Mouse (Mus musculus) liver, embryonic 11.5 days (tissue): ENCODE data around the gene Hsf5. TPM values are rescaled to one million over a fixed set of nuclear protein-coding genes. Genes with fewer than 3 reads are reported as not detected.

ENCODE experiments used
- ATAC-seq: fragments of 200-750 bp; cut with Nextera tagmentation; replicated peaks from 2 replicates; pipeline ENCODE4 v1.8.0; 2017; ENCODE audit warnings: moderate number of reproducible peaks, mild to moderate bottlenecking, moderate TSS enrichment, moderate library complexity; ENCODE audit not compliant: low FRiP score
- DNase-seq: peaks from one replicate; pipeline ENCODE4 v3.0.0-alpha.2; 2017; ENCODE audit warnings: low spot score
- H3K27ac ChIP-seq: fragments of 300-500 bp; sonication (generic); 2 replicates; pipeline ENCODE4 v1.5.1; 2014; ENCODE audit warnings: mild to moderate bottlenecking, low read depth, low read length, control low read depth
- H3K27me3 ChIP-seq: fragments of 300-500 bp; sonication (generic); replicated peaks from 2 replicates; pipeline ENCODE4 v1.6.1; 2014; ENCODE audit warnings: low read length, mixed read lengths; ENCODE audit not compliant: control insufficient read depth, insufficient read depth
- H3K36me3 ChIP-seq: fragments of 300-500 bp; sonication (generic); 2 replicates; pipeline ENCODE4 v1.6.1; 2014; ENCODE audit warnings: mild to moderate bottlenecking, low read length, moderate library complexity, mixed read lengths; ENCODE audit not compliant: control insufficient read depth, insufficient read depth
- H3K4me1 ChIP-seq: fragments of 300-500 bp; sonication (generic); replicated peaks from 2 replicates; pipeline ENCODE4 v1.6.1; 2014; ENCODE audit warnings: low read length, mixed read lengths; ENCODE audit not compliant: control insufficient read depth, insufficient read depth
- H3K4me2 ChIP-seq: fragments of 300-500 bp; sonication (generic); 2 replicates; pipeline ENCODE4 v1.6.1; 2014; ENCODE audit warnings: mild to moderate bottlenecking, control low read depth, moderate library complexity
- H3K4me3 ChIP-seq: fragments of 300-500 bp; sonication (generic); 2 replicates; pipeline ENCODE4 v1.5.1; 2014; ENCODE audit warnings: low read depth, low read length, control low read depth
- H3K9ac ChIP-seq: fragments of 300-500 bp; sonication (generic); 2 replicates; pipeline ENCODE4 v1.6.1; 2014; ENCODE audit warnings: low read depth, low read length, control low read depth
- H3K9me3 ChIP-seq: fragments of 300-500 bp; sonication (generic); 2 replicates; pipeline ENCODE4 v1.6.1; 2016; ENCODE audit warnings: low read length, inconsistent platforms, mixed read lengths; ENCODE audit not compliant: control insufficient read depth
- WGBS: fragments of 180-500 bp; shearing (Covaris S2); extraction: QIAGEN DNeasy Blood & Tissue Kit; methylation state at CpG from one replicate; pipeline ENCODE4 v1.1.7; 2014; 5-methylcytosine and 5-hydroxymethylcytosine counted together
- polyA plus RNA-seq: library from polyadenylated mRNA; unstranded; fragments of >200 nt; fragmentation: Nextera tagmentation; extraction: Ambion mirVana; gene quantifications from 2 replicates; pipeline ENCODE4 v1.2.1, GENCODE M21; 2014

Hsf5 gene
- polyA plus RNA-seq, 1 experiment from 2014 or later = 0.08 TPM

DNA sequence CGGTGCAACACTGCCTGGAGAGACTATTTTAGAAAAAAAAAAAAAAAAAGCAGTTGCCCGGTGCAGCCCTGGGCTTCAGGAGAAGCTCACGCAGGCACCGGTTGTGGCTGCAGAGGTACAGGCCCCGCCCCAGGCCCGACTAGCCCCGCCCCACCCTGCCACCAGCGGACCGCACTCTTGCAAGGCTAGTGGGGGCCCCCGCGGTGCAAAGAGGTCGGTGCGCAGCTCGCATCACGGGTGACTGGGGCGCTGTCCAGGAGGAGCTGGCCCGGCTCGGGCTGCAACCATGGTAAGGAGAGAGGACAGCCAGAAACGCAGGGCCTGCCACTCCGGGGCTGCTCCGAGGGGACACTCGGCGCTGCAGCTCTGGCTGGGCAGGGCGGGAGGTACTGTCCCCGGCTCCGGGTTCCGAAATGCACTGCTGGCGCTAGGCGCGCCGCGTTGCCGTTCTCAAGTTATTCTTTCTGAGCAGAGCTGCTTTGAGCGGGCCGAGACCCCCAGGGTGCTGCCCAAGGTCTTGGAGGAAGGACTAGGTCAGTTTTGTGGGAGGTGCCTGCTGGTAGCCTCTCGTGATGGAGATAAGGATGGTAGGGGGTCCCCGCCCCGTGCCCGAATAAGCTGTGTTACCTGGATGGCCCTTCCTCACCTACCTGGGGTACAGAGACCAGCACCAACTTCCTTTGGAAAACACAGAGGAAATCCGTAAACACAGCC, 38.6 kb upstream of the Hsf5 start:
- Histone ChIP-seq H3K4me3 (peak overlapping the region; percentile 61), H3K9ac (peak overlapping the region; percentile 64), H3K27ac (no peak overlapping the region; the same call in 1 of the 2 replicates), H3K9me3 (no peaks in the 10 kb centered on the region), H3K4me2 (peak overlapping the region; percentile 98), H3K4me1 (peaks cover 17% of the 10 kb centered on the region), H3K36me3 (no peaks in the 10 kb centered on the region), H3K27me3 (no peaks in the 10 kb centered on the region)
- DNase-seq = peak; percentile 71
- ATAC-seq = peak; percentile 83
- under 1% methylated on average over 40 of the region's 40 CpGs for WGBS

DNA sequence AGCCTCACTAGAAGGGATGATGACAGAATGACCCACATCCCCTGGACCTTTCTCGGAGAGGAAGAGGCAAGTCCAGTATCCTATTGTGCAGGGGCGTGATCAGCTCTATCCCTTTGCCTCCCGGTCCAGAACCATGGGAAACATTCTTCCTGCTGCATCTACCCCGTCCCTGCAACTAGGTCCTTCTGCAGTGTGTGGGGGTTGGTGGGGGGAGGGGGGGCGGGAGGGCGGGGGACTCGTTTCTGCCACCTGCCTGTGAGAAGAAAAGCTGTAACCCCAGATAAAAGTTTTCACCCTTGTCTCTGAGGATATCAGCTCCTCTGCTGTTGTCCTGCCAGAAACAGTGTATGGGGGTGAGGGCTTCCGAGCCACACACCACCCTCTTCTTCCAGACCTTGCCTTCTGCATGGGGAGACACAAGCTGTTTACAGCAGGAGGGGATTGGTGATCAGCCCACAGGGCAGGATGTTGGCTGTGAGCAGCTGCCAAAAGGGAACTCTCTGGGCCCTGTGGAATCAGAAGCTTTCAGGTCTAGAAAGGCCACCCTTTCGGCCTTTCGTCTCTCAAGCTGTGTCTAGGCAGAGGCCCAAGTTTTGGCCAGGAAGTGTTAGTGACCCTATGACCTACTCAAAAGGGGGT, 37.9 kb upstream of the Hsf5 start:
- Histone ChIP-seq H3K9ac (peak overlapping the region; percentile 64), H3K36me3 (no peaks in the 10 kb centered on the region), H3K4me1 (peaks cover 17% of the 10 kb centered on the region), H3K27me3 (no peaks in the 10 kb centered on the region), H3K4me2 (peak overlapping the region; percentile 98), H3K4me3 (peak overlapping the region; percentile 61), H3K27ac (no peak overlapping the region; the same call in 1 of the 2 replicates), H3K9me3 (no peaks in the 10 kb centered on the region)
- 19% methylated on average over 10 of the region's 10 CpGs for WGBS
- DNase-seq (no peak), ATAC-seq (peak; percentile 43; the same call in 1 of the 2 replicates)

- Histone ChIP-seq H3K4me3 (no peak overlapping the region), H3K27ac (no peak overlapping the region), H3K9ac (no peak overlapping the region; the same call in 1 of the 2 replicates), H3K4me2 (peak overlapping the region; percentile 98), H3K36me3 (no peaks in the 10 kb centered on the region), H3K27me3 (no peaks in the 10 kb centered on the region), H3K9me3 (no peaks in the 10 kb centered on the region), H3K4me1 (peaks cover 17% of the 10 kb centered on the region)
- 68% methylated on average over 1 of the region's 1 CpGs for WGBS
- no peak for DNase-seq
- no peak for ATAC-seq
These were observed 37.3 kb upstream of the Hsf5 start for GRCm38 (mm10) chr11:87579713-87580112.

GRCm38 (mm10) chr11:87580543-87581085, 36.4 kb upstream of the Hsf5 start:
- Histone ChIP-seq H3K9ac (no peak overlapping the region), H3K4me1 (peaks cover 17% of the 10 kb centered on the region), H3K36me3 (no peaks in the 10 kb centered on the region), H3K4me2 (no peak overlapping the region), H3K27me3 (no peaks in the 10 kb centered on the region), H3K27ac (no peak overlapping the region), H3K4me3 (no peak overlapping the region), H3K9me3 (no peaks in the 10 kb centered on the region)
- ATAC-seq (no peak), DNase-seq (no peak)
- 58% methylated on average over 10 of the region's 10 CpGs for WGBS

GRCm38 (mm10) chr11:87581161-87581865, 35.7 kb upstream of the Hsf5 start:
- Histone ChIP-seq H3K9me3 (no peaks in the 10 kb centered on the region), H3K4me1 (peaks cover 17% of the 10 kb centered on the region), H3K36me3 (no peaks in the 10 kb centered on the region), H3K9ac (no peak overlapping the region), H3K4me2 (no peak overlapping the region), H3K27ac (no peak overlapping the region), H3K27me3 (no peaks in the 10 kb centered on the region), H3K4me3 (no peak overlapping the region)
- no peak for ATAC-seq
- DNase-seq = no peak
- 84% methylated on average over 12 of the region's 12 CpGs for WGBS

GRCm38 (mm10) chr11:87581933-87582710, 34.8 kb upstream of the Hsf5 start:
- Histone ChIP-seq H3K4me3 (no peak overlapping the region), H3K9ac (no peak overlapping the region), H3K27ac (no peak overlapping the region), H3K9me3 (no peaks in the 10 kb centered on the region), H3K27me3 (no peaks in the 10 kb centered on the region), H3K4me2 (no peak overlapping the region), H3K4me1 (peaks cover 17% of the 10 kb centered on the region), H3K36me3 (no peaks in the 10 kb centered on the region)
- DNase-seq = no peak
- no peak for ATAC-seq
- 75% methylated on average over 8 of the region's 8 CpGs for WGBS

DNA sequence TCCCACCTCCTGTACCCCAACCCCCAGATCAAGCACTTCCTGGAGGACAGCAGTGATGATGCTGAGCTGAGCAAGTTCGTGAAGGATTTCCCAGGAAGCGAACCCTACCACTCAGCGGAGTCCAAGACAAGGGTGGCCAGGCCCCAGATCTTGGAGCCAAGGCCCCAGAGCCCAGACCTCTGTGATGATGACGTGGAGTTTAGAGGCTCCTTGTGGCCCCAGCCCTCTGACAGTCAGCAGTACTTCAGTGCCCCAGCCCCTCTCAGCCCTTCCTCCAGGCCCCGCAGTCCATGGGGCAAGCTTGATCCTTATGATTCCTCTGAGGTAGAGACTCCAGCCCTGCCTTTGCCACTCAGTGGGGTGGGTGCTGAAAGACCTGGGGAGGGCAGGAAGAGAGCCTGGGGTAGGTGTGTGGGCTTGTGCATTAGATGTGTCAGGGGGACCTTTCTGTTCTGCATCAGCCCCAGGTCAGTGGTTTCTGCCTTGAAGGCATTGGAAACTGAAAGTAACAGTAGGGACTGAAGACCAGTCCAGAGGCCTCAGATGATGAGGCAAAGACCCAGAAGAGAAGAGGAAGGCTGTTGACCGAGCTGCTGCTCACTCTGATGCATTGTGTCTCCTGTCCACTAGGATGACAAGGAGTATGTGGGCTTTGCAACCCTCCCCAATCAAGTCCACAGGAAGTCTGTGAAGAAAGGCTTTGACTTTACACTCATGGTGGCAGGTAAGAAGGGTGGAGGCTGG, 33.5 kb upstream of the Hsf5 start:
- no peak overlapping the region for H3K9ac ChIP-seq
- no peak overlapping the region for H3K4me2 ChIP-seq
- no peak overlapping the region for H3K27ac ChIP-seq
- 75% methylated on average over 6 of the region's 6 CpGs for WGBS
- no peak for ATAC-seq
- no peaks in the 10 kb centered on the region for H3K27me3 ChIP-seq
- DNase-seq = no peak
- H3K4me3 ChIP-seq = no peak overlapping the region
- H3K4me1 ChIP-seq = peaks cover 13% of the 10 kb centered on the region
- no peaks in the 10 kb centered on the region for H3K9me3 ChIP-seq
- no peaks in the 10 kb centered on the region for H3K36me3 ChIP-seq
